Mouse (Mus musculus): ENCODE measurements at regions not wholly inside any gene's neighbourhood (a gene's known extent, or its start where the extent isn't known, plus 50 kb on each side); places are given as distances from the start of the nearest gene placed in this dataset.
"Not testable (repeated sequence)": the region's sequence is repeated elsewhere in the genome, so short reads cannot be mapped to it uniquely, and the experiment has no call there.

GRCm38 (mm10) chr15:5991351-5992065 is 308.1 kb upstream of the Dab2 start:
- ATAC-seq: no peak
- 43% methylated on average over 5 of the region's 5 CpGs for WGBS

GRCm38 (mm10) chr15:5992146-5992545 is 307.4 kb upstream of the Dab2 start:
- not testable (repeated sequence) for H3K27me3 ChIP-seq (ENCODE audit: control insufficient read depth, insufficient read depth, low read depth, low read length); H3K27ac ChIP-seq (ENCODE audit: low read length); ATAC-seq; H3K9ac ChIP-seq (ENCODE audit: low read depth, low read length); H3K4me2 ChIP-seq (ENCODE audit: low read length); H3K36me3 ChIP-seq (ENCODE audit: control insufficient read depth, insufficient read depth, low read length); H3K9me3 ChIP-seq (replicated peaks; ENCODE audit: control insufficient read depth, low read length, poor library complexity, severe bottlenecking); H3K4me1 ChIP-seq (ENCODE audit: control insufficient read depth, insufficient read depth, low read length); H3K4me3 ChIP-seq (ENCODE audit: low read depth, low read length)
- WGBS: 90% methylated on average over 1 of the region's 1 CpGs

More at GRCm38 (mm10) chr15:5991351-5992065, 308.1 kb upstream of the Dab2 start:
- H3K4me3 ChIP-seq (ENCODE audit: low read depth, low read length): no peak overlapping the region
- H3K4me1 ChIP-seq (ENCODE audit: control insufficient read depth, insufficient read depth, low read length): no peaks in the 10 kb centered on the region
- no peak overlapping the region for H3K27ac ChIP-seq (ENCODE audit: low read length)
- H3K4me2 ChIP-seq (ENCODE audit: low read length): no peak overlapping the region
- H3K9ac ChIP-seq (ENCODE audit: low read depth, low read length): no peak overlapping the region
- H3K36me3 ChIP-seq (ENCODE audit: control insufficient read depth, insufficient read depth, low read length): no peaks in the 10 kb centered on the region
- no peaks in the 10 kb centered on the region for H3K9me3 ChIP-seq (replicated peaks; ENCODE audit: control insufficient read depth, low read length, poor library complexity, severe bottlenecking)
- no peaks in the 10 kb centered on the region for H3K27me3 ChIP-seq (ENCODE audit: control insufficient read depth, insufficient read depth, low read depth, low read length)

- Histone ChIP-seq H3K4me1 (ENCODE audit: control insufficient read depth, insufficient read depth, low read length) (no peaks in the 10 kb centered on the region), H3K36me3 (ENCODE audit: control insufficient read depth, insufficient read depth, low read length) (no peaks in the 10 kb centered on the region), H3K9me3 (replicated peaks; ENCODE audit: control insufficient read depth, low read length, poor library complexity, severe bottlenecking) (no peaks in the 10 kb centered on the region), H3K27ac (ENCODE audit: low read length) (no peak overlapping the region), H3K4me3 (ENCODE audit: low read depth, low read length) (no peak overlapping the region), H3K27me3 (ENCODE audit: control insufficient read depth, insufficient read depth, low read depth, low read length) (no peaks in the 10 kb centered on the region), H3K4me2 (ENCODE audit: low read length) (no peak overlapping the region), H3K9ac (ENCODE audit: low read depth, low read length) (no peak overlapping the region)
- 81% methylated on average over 1 of the region's 1 CpGs for WGBS
- no peak for ATAC-seq
Measured at GRCm38 (mm10) chr15:6000816-6001215, 298.8 kb upstream of the Dab2 start.

GRCm38 (mm10) chr15:6001394-6001793 is 298.2 kb upstream of the Dab2 start:
- Histone ChIP-seq H3K27ac (ENCODE audit: low read length) (no peak overlapping the region), H3K36me3 (ENCODE audit: control insufficient read depth, insufficient read depth, low read length) (no peaks in the 10 kb centered on the region), H3K4me2 (ENCODE audit: low read length) (no peak overlapping the region), H3K4me1 (ENCODE audit: control insufficient read depth, insufficient read depth, low read length) (no peaks in the 10 kb centered on the region), H3K27me3 (ENCODE audit: control insufficient read depth, insufficient read depth, low read depth, low read length) (no peaks in the 10 kb centered on the region), H3K9ac (ENCODE audit: low read depth, low read length) (no peak overlapping the region), H3K4me3 (ENCODE audit: low read depth, low read length) (no peak overlapping the region), H3K9me3 (replicated peaks; ENCODE audit: control insufficient read depth, low read length, poor library complexity, severe bottlenecking) (no peaks in the 10 kb centered on the region)
- ATAC-seq: no peak
- 96% methylated on average over 1 of the region's 1 CpGs for WGBS

GRCm38 (mm10) chr15:6014982-6015381 is 284.6 kb upstream of the Dab2 start:
- no peak for ATAC-seq
- WGBS: 73% methylated on average over 1 of the region's 1 CpGs
- no peak overlapping the region for H3K4me2 ChIP-seq (ENCODE audit: low read length)
- no peaks in the 10 kb centered on the region for H3K27me3 ChIP-seq (ENCODE audit: control insufficient read depth, insufficient read depth, low read depth, low read length)
- no peak overlapping the region for H3K4me3 ChIP-seq (ENCODE audit: low read depth, low read length)
- no peaks in the 10 kb centered on the region for H3K9me3 ChIP-seq (replicated peaks; ENCODE audit: control insufficient read depth, low read length, poor library complexity, severe bottlenecking)
- H3K27ac ChIP-seq (ENCODE audit: low read length): no peak overlapping the region
- no peaks in the 10 kb centered on the region for H3K36me3 ChIP-seq (ENCODE audit: control insufficient read depth, insufficient read depth, low read length)
- H3K4me1 ChIP-seq (ENCODE audit: control insufficient read depth, insufficient read depth, low read length): no peaks in the 10 kb centered on the region
- H3K9ac ChIP-seq (ENCODE audit: low read depth, low read length): no peak overlapping the region

- WGBS: 76% methylated on average over 5 of the region's 5 CpGs
- Histone ChIP-seq H3K27ac (ENCODE audit: low read length) (no peak overlapping the region), H3K9me3 (replicated peaks; ENCODE audit: control insufficient read depth, low read length, poor library complexity, severe bottlenecking) (no peaks in the 10 kb centered on the region), H3K9ac (ENCODE audit: low read depth, low read length) (no peak overlapping the region), H3K27me3 (ENCODE audit: control insufficient read depth, insufficient read depth, low read depth, low read length) (no peaks in the 10 kb centered on the region), H3K36me3 (ENCODE audit: control insufficient read depth, insufficient read depth, low read length) (no peaks in the 10 kb centered on the region), H3K4me1 (ENCODE audit: control insufficient read depth, insufficient read depth, low read length) (no peaks in the 10 kb centered on the region), H3K4me3 (ENCODE audit: low read depth, low read length) (no peak overlapping the region), H3K4me2 (ENCODE audit: low read length) (no peak overlapping the region)
- ATAC-seq: no peak
Measured at GRCm38 (mm10) chr15:6016637-6017049, 282.9 kb upstream of the Dab2 start.

- Histone ChIP-seq H3K9me3 (replicated peaks; ENCODE audit: control insufficient read depth, low read length, poor library complexity, severe bottlenecking) (no peaks in the 10 kb centered on the region), H3K27me3 (ENCODE audit: control insufficient read depth, insufficient read depth, low read depth, low read length) (no peaks in the 10 kb centered on the region), H3K27ac (ENCODE audit: low read length) (no peak overlapping the region), H3K4me1 (ENCODE audit: control insufficient read depth, insufficient read depth, low read length) (no peaks in the 10 kb centered on the region), H3K4me2 (ENCODE audit: low read length) (no peak overlapping the region), H3K36me3 (ENCODE audit: control insufficient read depth, insufficient read depth, low read length) (no peaks in the 10 kb centered on the region), H3K4me3 (ENCODE audit: low read depth, low read length) (no peak overlapping the region), H3K9ac (ENCODE audit: low read depth, low read length) (no peak overlapping the region)
- ATAC-seq: no peak
- WGBS: 74% methylated on average over 4 of the region's 4 CpGs
Measured at GRCm38 (mm10) chr15:6025543-6025942, 274.0 kb upstream of the Dab2 start.

GRCm38 (mm10) chr15:6029214-6029613 is 270.4 kb upstream of the Dab2 start:
- Histone ChIP-seq H3K4me2 (ENCODE audit: low read length) (no peak overlapping the region), H3K9ac (ENCODE audit: low read depth, low read length) (no peak overlapping the region), H3K4me3 (ENCODE audit: low read depth, low read length) (no peak overlapping the region), H3K27ac (ENCODE audit: low read length) (no peak overlapping the region), H3K4me1 (ENCODE audit: control insufficient read depth, insufficient read depth, low read length) (no peaks in the 10 kb centered on the region), H3K36me3 (ENCODE audit: control insufficient read depth, insufficient read depth, low read length) (no peaks in the 10 kb centered on the region), H3K27me3 (ENCODE audit: control insufficient read depth, insufficient read depth, low read depth, low read length) (no peaks in the 10 kb centered on the region), H3K9me3 (replicated peaks; ENCODE audit: control insufficient read depth, low read length, poor library complexity, severe bottlenecking) (no peaks in the 10 kb centered on the region)
- 94% methylated on average over 1 of the region's 1 CpGs for WGBS
- no peak for ATAC-seq

GRCm38 (mm10) chr15:6030396-6030795 is 269.2 kb upstream of the Dab2 start:
- no peaks in the 10 kb centered on the region for H3K4me1 ChIP-seq (ENCODE audit: control insufficient read depth, insufficient read depth, low read length)
- 88% methylated on average over 5 of the region's 5 CpGs for WGBS

More at GRCm38 (mm10) chr15:6030396-6030795, 269.2 kb upstream of the Dab2 start:
- no peaks in the 10 kb centered on the region for H3K9me3 ChIP-seq (replicated peaks; ENCODE audit: control insufficient read depth, low read length, poor library complexity, severe bottlenecking)
- H3K9ac ChIP-seq (ENCODE audit: low read depth, low read length): no peak overlapping the region
- no peak for ATAC-seq
- H3K27ac ChIP-seq (ENCODE audit: low read length): no peak overlapping the region
- no peaks in the 10 kb centered on the region for H3K36me3 ChIP-seq (ENCODE audit: control insufficient read depth, insufficient read depth, low read length)
- H3K4me2 ChIP-seq (ENCODE audit: low read length): no peak overlapping the region
- no peaks in the 10 kb centered on the region for H3K27me3 ChIP-seq (ENCODE audit: control insufficient read depth, insufficient read depth, low read depth, low read length)
- no peak overlapping the region for H3K4me3 ChIP-seq (ENCODE audit: low read depth, low read length)

Data from midbrain, embryonic 16.5 days (tissue).